Mouse (Mus musculus): ENCODE results near the gene Kifc5b. TPM values are rescaled to one million over a fixed set of nuclear protein-coding genes. Genes with fewer than 3 reads are reported as not detected.
A peak's percentile ranks its signal among the peaks of the same experiment; 100 is the strongest.

Kifc5b gene
- polyA plus RNA-seq, 1 experiment from 2014 or later, result 0.69 TPM

- 81% methylated on average over 15 of the region's 16 CpGs for WGBS (ENCODE audit: missing documents)
- peak overlapping the region; percentile 62 for H3K4me3 ChIP-seq (ENCODE audit: inconsistent target)
- peaks cover 35% of the 10 kb centered on the region for H3K79me2 ChIP-seq (ENCODE audit: inconsistent target)
Observed at GRCm38 (mm10) chr17:26933885-26934827, 17.3 kb downstream of the Kifc5b start.

GRCm38 (mm10) chr17:26935027-26935426, 18.1 kb downstream of the Kifc5b start:
- Histone ChIP-seq H3K4me3 (ENCODE audit: inconsistent target) (no peak overlapping the region), H3K36me3 (ENCODE audit: inconsistent target) (peaks cover 8% of the 10 kb centered on the region; the same call in 1 of the 2 replicates)
- 100% methylated on average over 9 of the region's 9 CpGs for WGBS (ENCODE audit: missing documents)

More at GRCm38 (mm10) chr17:26933885-26934827, 17.3 kb downstream of the Kifc5b start:
- Histone ChIP-seq H3K27ac (no peak overlapping the region), H3K36me3 (ENCODE audit: inconsistent target) (peaks cover 8% of the 10 kb centered on the region; the same call in 1 of the 2 replicates)

GRCm38 (mm10) chr17:26936453-26936852, 19.6 kb downstream of the Kifc5b start:
- peaks cover 35% of the 10 kb centered on the region for H3K79me2 ChIP-seq (ENCODE audit: inconsistent target)
- 87% methylated on average over 12 of the region's 12 CpGs for WGBS (ENCODE audit: missing documents)
- H3K4me3 ChIP-seq (ENCODE audit: inconsistent target), result no peak overlapping the region
- no peak overlapping the region for H3K27ac ChIP-seq
- peaks cover 8% of the 10 kb centered on the region; the same call in 1 of the 2 replicates for H3K36me3 ChIP-seq (ENCODE audit: inconsistent target)

More at GRCm38 (mm10) chr17:26935027-26935426, 18.1 kb downstream of the Kifc5b start:
- H3K27ac ChIP-seq, result no peak overlapping the region
- peaks cover 35% of the 10 kb centered on the region for H3K79me2 ChIP-seq (ENCODE audit: inconsistent target)

GRCm38 (mm10) chr17:26936921-26937695, 20.2 kb downstream of the Kifc5b start:
- Histone ChIP-seq H3K4me3 (ENCODE audit: inconsistent target) (no peak overlapping the region), H3K36me3 (ENCODE audit: inconsistent target) (peaks cover 8% of the 10 kb centered on the region; the same call in 1 of the 2 replicates)
- 93% methylated on average over 15 of the region's 15 CpGs for WGBS (ENCODE audit: missing documents)

GRCm38 (mm10) chr17:26937883-26938695, 21.2 kb downstream of the Kifc5b start:
- H3K4me3 ChIP-seq (ENCODE audit: inconsistent target), result peak overlapping the region; percentile 98
- H3K27ac ChIP-seq, result peak overlapping the region; percentile 83
- H3K79me2 ChIP-seq (ENCODE audit: inconsistent target), result peaks cover 35% of the 10 kb centered on the region
- 63% methylated on average over 16 of the region's 16 CpGs for WGBS (ENCODE audit: missing documents)
- peaks cover 8% of the 10 kb centered on the region; the same call in 1 of the 2 replicates for H3K36me3 ChIP-seq (ENCODE audit: inconsistent target)

More at GRCm38 (mm10) chr17:26936921-26937695, 20.2 kb downstream of the Kifc5b start:
- no peak overlapping the region for H3K27ac ChIP-seq
- H3K79me2 ChIP-seq (ENCODE audit: inconsistent target), result peaks cover 35% of the 10 kb centered on the region

- H3K79me2 ChIP-seq (ENCODE audit: inconsistent target), result peaks cover 30% of the 10 kb centered on the region
- WGBS (ENCODE audit: missing documents), result under 1% methylated on average over 21 of the region's 22 CpGs
- H3K36me3 ChIP-seq (ENCODE audit: inconsistent target), result peaks cover 8% of the 10 kb centered on the region; the same call in 1 of the 2 replicates
- peak overlapping the region; percentile 98 for H3K4me3 ChIP-seq (ENCODE audit: inconsistent target)
- H3K27ac ChIP-seq, result peak overlapping the region; percentile 83
Observed at GRCm38 (mm10) chr17:26938731-26939130, 21.8 kb downstream of the Kifc5b start.

GRCm38 (mm10) chr17:26939178-26939972, 22.5 kb downstream of the Kifc5b start, which contains the start of gene Cuta:
Gene Cuta, minus strand, starts transcription at chr17:26939569.
- peak within 1 kb of the TSS; percentile 83 for H3K27ac ChIP-seq

GRCm38 (mm10) chr17:26939973-26940300, 23.0 kb downstream of the Kifc5b start:
- WGBS (ENCODE audit: missing documents), result 11% methylated on average over 3 of the region's 3 CpGs
- peak overlapping the region; percentile 78 for H3K27ac ChIP-seq
- peaks cover 26% of the 10 kb centered on the region for H3K79me2 ChIP-seq (ENCODE audit: inconsistent target)
- peak overlapping the region; percentile 38 for H3K4me3 ChIP-seq (ENCODE audit: inconsistent target)
- peaks cover 7% of the 10 kb centered on the region; the same call in 1 of the 2 replicates for H3K36me3 ChIP-seq (ENCODE audit: inconsistent target)

More at GRCm38 (mm10) chr17:26939178-26939972, 22.5 kb downstream of the Kifc5b start, which contains the start of gene Cuta:
- Histone ChIP-seq H3K36me3 (ENCODE audit: inconsistent target) (peaks cover 8% of the 10 kb centered on the region; the same call in 1 of the 2 replicates), H3K4me3 (ENCODE audit: inconsistent target) (peak within 1 kb of the TSS; percentile 98), H3K79me2 (ENCODE audit: inconsistent target) (peaks cover 26% of the 10 kb centered on the region)
- under 1% methylated on average over 46 of the region's 70 CpGs for WGBS (ENCODE audit: missing documents)

- H3K4me3 ChIP-seq (ENCODE audit: inconsistent target), result peak within 1 kb of the TSS; percentile 38
- no peaks in the 10 kb centered on the region; the same call in 1 of the 2 replicates for H3K36me3 ChIP-seq (ENCODE audit: inconsistent target)
- 29% methylated on average over 10 of the region's 24 CpGs for WGBS (ENCODE audit: missing documents)
- peak within 1 kb of the TSS; percentile 78 for H3K27ac ChIP-seq
- H3K79me2 ChIP-seq (ENCODE audit: inconsistent target), result peaks cover 26% of the 10 kb centered on the region
Observed at GRCm38 (mm10) chr17:26941031-26941789, 24.3 kb downstream of the Kifc5b start, which contains the start of gene Syngap1. Gene Syngap1, plus strand, starts transcription at chr17:26941253.

GRCm38 (mm10) chr17:26941841-26942570, 25.1 kb downstream of the Kifc5b start:
- Histone ChIP-seq H3K79me2 (ENCODE audit: inconsistent target) (peaks cover 20% of the 10 kb centered on the region), H3K27ac (no peak overlapping the region), H3K36me3 (ENCODE audit: inconsistent target) (no peaks in the 10 kb centered on the region; the same call in 1 of the 2 replicates), H3K4me3 (ENCODE audit: inconsistent target) (no peak overlapping the region)
- WGBS (ENCODE audit: missing documents), result 64% methylated on average over 4 of the region's 4 CpGs

GRCm38 (mm10) chr17:26945824-26946495, 29.1 kb downstream of the Kifc5b start:
- H3K79me2 ChIP-seq (ENCODE audit: inconsistent target), result no peaks in the 10 kb centered on the region
- H3K36me3 ChIP-seq (ENCODE audit: inconsistent target), result no peaks in the 10 kb centered on the region
- H3K4me3 ChIP-seq (ENCODE audit: inconsistent target), result peak overlapping the region; percentile 25; the same call in 1 of the 2 replicates
- no peak overlapping the region for H3K27ac ChIP-seq
- 61% methylated on average over 13 of the region's 13 CpGs for WGBS (ENCODE audit: missing documents)
